ENCODE assay signal across 8 mouse cellular contexts in the genomic region with DNA sequence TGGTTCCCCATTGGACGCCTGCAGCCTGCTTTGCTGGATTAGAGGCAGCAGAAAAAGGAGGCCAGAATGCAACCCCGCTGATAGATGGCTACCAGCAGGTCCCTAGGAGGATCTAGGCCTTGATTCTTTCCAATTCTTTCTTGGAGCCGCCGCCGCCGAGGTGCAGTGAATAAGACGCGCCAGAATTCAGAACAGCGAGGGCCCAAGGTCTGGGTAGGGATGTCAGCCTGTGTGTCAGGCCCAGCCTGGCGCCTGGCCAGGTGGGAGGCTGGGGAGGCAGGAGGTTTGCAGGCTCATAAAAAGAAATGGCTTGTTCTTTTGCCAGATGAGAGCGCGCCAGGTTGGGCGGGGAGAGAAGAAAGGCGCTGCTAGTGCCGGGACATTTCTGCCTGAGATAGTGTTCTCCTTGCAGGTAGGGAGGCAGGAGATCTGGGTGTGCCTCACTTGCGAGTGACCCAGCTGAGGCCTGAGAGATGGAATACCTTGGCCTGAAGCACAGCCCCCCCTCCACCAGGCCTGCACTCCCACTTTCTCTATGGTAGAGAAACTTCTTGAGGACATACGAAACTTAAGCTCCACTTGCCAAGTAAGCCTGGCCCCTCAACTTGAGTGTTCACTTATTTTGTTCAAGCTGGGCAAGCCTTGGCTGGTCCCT.
DNase-seq lines count a peak whose midpoint lies in the region; ATAC-seq and TF ChIP-seq lines count a peak whose summit lies in the region.

No protein-coding gene starts in this region.

- no peak for ATAC-seq in liver, postnatal 0 days
- ATAC-seq in heart, embryonic 13.5 days (ENCODE audit: extremely low read depth, insufficient number of reproducible peaks, low FRiP score, low TSS enrichment): no peak
- ATAC-seq in kidney, postnatal 0 days (replicated peaks; ENCODE audit: low FRiP score, low read depth): no peak

- no peak overlapping the region for H3K4me2 ChIP-seq in liver, postnatal 0 days (ENCODE audit: low read depth, low read length)
- H3K4me2 ChIP-seq in heart, embryonic 13.5 days: no peak overlapping the region
- H3K4me2 ChIP-seq in kidney, postnatal 0 days (ENCODE audit: low read length): no peak overlapping the region

- 54% methylated on average over 17 of the region's 17 CpGs for WGBS in liver, postnatal 0 days (ENCODE audit: insufficient replicate concordance)
- 25% methylated on average over 17 of the region's 17 CpGs for WGBS in heart, embryonic 13.5 days
- 41% methylated on average over 17 of the region's 17 CpGs for WGBS in kidney, postnatal 0 days

- H3K27me3 ChIP-seq in liver, postnatal 0 days (ENCODE audit: insufficient read depth, low read length): peaks cover 5% of the 10 kb centered on the region; the same call in 1 of the 2 replicates
- H3K27me3 ChIP-seq in heart, embryonic 13.5 days (replicated peaks): peaks cover 51% of the 10 kb centered on the region
- 0 out of 2 replicates have a peak, but pooled peaks cover 3% of the 10 kb centered on the region for H3K27me3 ChIP-seq in kidney, postnatal 0 days (ENCODE audit: insufficient read depth, low read length)

- no peaks in the 10 kb centered on the region for H3K4me1 ChIP-seq in liver, postnatal 0 days (ENCODE audit: insufficient read depth)
- peaks cover 24% of the 10 kb centered on the region for H3K4me1 ChIP-seq in heart, embryonic 13.5 days
- 0 out of 2 replicates have a peak, but pooled peaks cover 3% of the 10 kb centered on the region for H3K4me1 ChIP-seq in kidney, postnatal 0 days (replicated peaks; ENCODE audit: insufficient read depth, low read length)

- H3K9me3 ChIP-seq in liver, postnatal 0 days (ENCODE audit: low read length): no peaks in the 10 kb centered on the region
- H3K9me3 ChIP-seq in heart, embryonic 13.5 days: no peaks in the 10 kb centered on the region
- no peaks in the 10 kb centered on the region for H3K9me3 ChIP-seq in kidney, postnatal 0 days (replicated peaks; ENCODE audit: low read length)

- TF ChIP-seq CTCF in liver, postnatal 0 days (IDR thresholded peaks at IDR 0.05; ENCODE audit: low read depth): no peak
- no peak for TF ChIP-seq CTCF in kidney, postnatal 0 days (IDR thresholded peaks at IDR 0.05; ENCODE audit: low read depth)

- no peak overlapping the region for H3K4me3 ChIP-seq in liver, postnatal 0 days (ENCODE audit: low read depth, low read length)
- H3K4me3 ChIP-seq in heart, embryonic 13.5 days: no peak overlapping the region
- H3K4me3 ChIP-seq in kidney, postnatal 0 days (replicated peaks; ENCODE audit: low read depth, low read length): no peak overlapping the region

- DNase-seq in liver: peak; percentile 19
- no peak for DNase-seq in liver, postnatal 0 days
- peak; percentile 77 to 85 for DNase-seq in cerebellum, postnatal 25 days
- DNase-seq in kidney, postnatal 0 days (ENCODE audit: low spot score): peak; percentile 35
- DNase-seq in lung, postnatal 36 days: peak; percentile 73
- DNase-seq in urinary bladder, adult 2 months (ENCODE audit: low spot score): peak; percentile 51
- DNase-seq in spleen, postnatal 14 days (ENCODE audit: low spot score in 2 of 2): no peak

- no peak for TF ChIP-seq EP300 in liver, postnatal 0 days (IDR thresholded peaks at IDR 0.05; ENCODE audit: low read depth)

- no peaks in the 10 kb centered on the region for H3K36me3 ChIP-seq in liver, postnatal 0 days (replicated peaks; ENCODE audit: insufficient read depth, low read length)
- no peaks in the 10 kb centered on the region for H3K36me3 ChIP-seq in heart, embryonic 13.5 days
- H3K36me3 ChIP-seq in kidney, postnatal 0 days (ENCODE audit: insufficient read depth, low read length): no peaks in the 10 kb centered on the region

- H3K9ac ChIP-seq in liver, postnatal 0 days (replicated peaks): no peak overlapping the region
- H3K9ac ChIP-seq in heart, embryonic 13.5 days: peak overlapping the region; percentile 19; the same call in 1 of the 2 replicates
- H3K9ac ChIP-seq in kidney, postnatal 0 days (ENCODE audit: low read depth, low read length): no peak overlapping the region

- no peak overlapping the region for H3K27ac ChIP-seq in liver, postnatal 0 days (ENCODE audit: low read depth)
- peak overlapping the region; percentile 76 for H3K27ac ChIP-seq in heart, embryonic 13.5 days (replicated peaks)
- no peak overlapping the region for H3K27ac ChIP-seq in kidney, postnatal 0 days

Comparison
In these comparisons a context has a peak if more than half of its experiments do, and no peak if none do; other contexts are left out.
1. DNase-seq: peak in liver (single experiment), cerebellum, postnatal 25 days (2 of 2), kidney, postnatal 0 days (single experiment), lung, postnatal 36 days (single experiment) and urinary bladder, adult 2 months (single experiment); none in liver, postnatal 0 days (single experiment) and spleen, postnatal 14 days (0 of 2).